In genomic region chr12:17808542-17808941, GRCm38 (mm10) we compare ENCODE assay signal across 9 mouse cellular contexts.
DNase-seq lines count a peak whose midpoint lies in the region; ATAC-seq lines count a peak whose summit lies in the region.
"Had no signal": no experiment of that assay in that cellular context is flagged by ENCODE, and none has a peak within 500 bp of the region (broad histone marks: within the 10 kb centered on the region; RNA-seq: fewer than 3 reads in every experiment).

No protein-coding gene starts in this region.

- peak; percentile 48 for DNase-seq in kidney, adult 11 months
- DNase-seq in adrenal gland, postnatal 14 days, result peak; percentile 77
- DNase-seq in embryonic facial prominence, embryonic 11.5 days (ENCODE audit: low spot score), result peak; percentile 83
- peak; percentile 50 for DNase-seq in hindlimb bud, embryonic 11.5 days (ENCODE audit: extremely low spot score, low read depth, low spot score)
- DNase-seq in left cerebral cortex, postnatal 4 days, result peak; percentile 71
- DNase-seq in thymus, postnatal 25 days, result peak; percentile 71

- 37% methylated on average over 2 of the region's 2 CpGs for WGBS in kidney, embryonic 14.5 days
- WGBS in embryonic facial prominence, embryonic 11.5 days, result 49% methylated on average over 2 of the region's 2 CpGs
- 47% methylated on average over 2 of the region's 2 CpGs for WGBS in neural tube, embryonic 13.5 days

- ATAC-seq in kidney, embryonic 14.5 days (ENCODE audit: low FRiP score, low TSS enrichment), result no peak
- no peak for ATAC-seq in embryonic facial prominence, embryonic 11.5 days (replicated peaks; ENCODE audit: insufficient number of reproducible peaks, low FRiP score, low TSS enrichment, low read depth)
- ATAC-seq in neural tube, embryonic 13.5 days (ENCODE audit: low read depth), result peak; percentile 32

- H3K36me3 ChIP-seq in kidney, embryonic 14.5 days (ENCODE audit: control insufficient read depth, insufficient read depth, low read length), result no peaks in the 10 kb centered on the region
- H3K36me3 ChIP-seq in embryonic facial prominence, embryonic 11.5 days (replicated peaks; ENCODE audit: control insufficient read depth, insufficient read depth, low read depth, low read length), result no peaks in the 10 kb centered on the region
- H3K36me3 ChIP-seq in neural tube, embryonic 13.5 days, result no peaks in the 10 kb centered on the region
- H3K36me3 ChIP-seq: embryonic facial prominence, embryonic 15.5 days had no signal

- H3K4me2 ChIP-seq in kidney, embryonic 14.5 days (replicated peaks; ENCODE audit: low read depth, low read length), result no peak overlapping the region
- H3K4me2 ChIP-seq in embryonic facial prominence, embryonic 11.5 days (ENCODE audit: low read depth, low read length), result no peak overlapping the region
- no peak overlapping the region for H3K4me2 ChIP-seq in neural tube, embryonic 13.5 days
- H3K4me2 ChIP-seq: embryonic facial prominence, embryonic 15.5 days had no signal

- no peak overlapping the region for H3K27ac ChIP-seq in kidney, embryonic 14.5 days (ENCODE audit: low read depth, low read length)
- H3K27ac ChIP-seq in embryonic facial prominence, embryonic 11.5 days (replicated peaks; ENCODE audit: low read depth, low read length), result no peak overlapping the region
- H3K27ac ChIP-seq in neural tube, embryonic 13.5 days (replicated peaks), result no peak overlapping the region
- H3K27ac ChIP-seq: embryonic facial prominence, embryonic 15.5 days had no signal

- no peaks in the 10 kb centered on the region for H3K27me3 ChIP-seq in kidney, embryonic 14.5 days (ENCODE audit: control insufficient read depth, insufficient read depth, low read length)
- no peaks in the 10 kb centered on the region for H3K27me3 ChIP-seq in embryonic facial prominence, embryonic 11.5 days (ENCODE audit: control insufficient read depth, insufficient read depth, low read length)
- no peaks in the 10 kb centered on the region for H3K27me3 ChIP-seq in neural tube, embryonic 13.5 days
- H3K27me3 ChIP-seq: embryonic facial prominence, embryonic 15.5 days had no signal

- H3K4me1 ChIP-seq in kidney, embryonic 14.5 days (ENCODE audit: control insufficient read depth, insufficient read depth, low read length), result no peaks in the 10 kb centered on the region
- no peaks in the 10 kb centered on the region for H3K4me1 ChIP-seq in embryonic facial prominence, embryonic 11.5 days (ENCODE audit: control insufficient read depth, insufficient read depth, low read length)
- no peaks in the 10 kb centered on the region for H3K4me1 ChIP-seq in neural tube, embryonic 13.5 days (replicated peaks)
- H3K4me1 ChIP-seq: embryonic facial prominence, embryonic 15.5 days had no signal

- no peak overlapping the region for H3K4me3 ChIP-seq in kidney, embryonic 14.5 days (ENCODE audit: low read length)
- no peak overlapping the region for H3K4me3 ChIP-seq in embryonic facial prominence, embryonic 11.5 days (ENCODE audit: low read depth, low read length)
- H3K4me3 ChIP-seq in neural tube, embryonic 13.5 days, result no peak overlapping the region
- H3K4me3 ChIP-seq: embryonic facial prominence, embryonic 15.5 days had no signal

- intact Hi-C loops in left cerebral cortex, postnatal 4 days (cut with DNase I), result loop anchor here (5.0 kb wide), 2 partner anchors 256 to 441 kb away; no protein-coding TSS in a partner anchor

- H3K9ac ChIP-seq in kidney, embryonic 14.5 days (ENCODE audit: low read depth, low read length), result no peak overlapping the region
- H3K9ac ChIP-seq in embryonic facial prominence, embryonic 11.5 days (replicated peaks; ENCODE audit: low read length), result no peak overlapping the region
- H3K9ac ChIP-seq in neural tube, embryonic 13.5 days, result no peak overlapping the region
- H3K9ac ChIP-seq: embryonic facial prominence, embryonic 15.5 days had no signal

- no peaks in the 10 kb centered on the region for H3K9me3 ChIP-seq in kidney, embryonic 14.5 days (ENCODE audit: control insufficient read depth, low read length)
- H3K9me3 ChIP-seq in embryonic facial prominence, embryonic 11.5 days (replicated peaks; ENCODE audit: control insufficient read depth, low read length), result no peaks in the 10 kb centered on the region
- no peaks in the 10 kb centered on the region for H3K9me3 ChIP-seq in neural tube, embryonic 13.5 days
- H3K9me3 ChIP-seq: embryonic facial prominence, embryonic 15.5 days had no signal
